Mouse (Mus musculus) forebrain, embryonic 16.5 days (tissue): ENCODE data around the gene Cfap97d1. TPM values are rescaled to one million over a fixed set of nuclear protein-coding genes. Genes with fewer than 3 reads are reported as not detected.

Experiments used
- ATAC-seq: fragments of 200-750 bp; cut with Nextera tagmentation; 2 replicates; pipeline ENCODE4 v1.8.0; 2017; ENCODE audit warnings: mild to moderate bottlenecking, moderate library complexity
- H3K27ac ChIP-seq: fragments of 300-500 bp; sonication (generic); 2 replicates; pipeline ENCODE4 v1.5.1; 2014; ENCODE audit warnings: low read length, control low read depth
- H3K27me3 ChIP-seq: fragments of 300-500 bp; sonication (generic); replicated peaks from 2 replicates; pipeline ENCODE4 v1.6.1; 2014; ENCODE audit warnings: low read length; ENCODE audit not compliant: control insufficient read depth, insufficient read depth
- H3K36me3 ChIP-seq: fragments of 300-500 bp; sonication (generic); 2 replicates; pipeline ENCODE4 v1.6.1; 2014; ENCODE audit not compliant: control insufficient read depth, insufficient read depth
- H3K4me1 ChIP-seq: fragments of 300-500 bp; sonication (generic); replicated peaks from 2 replicates; pipeline ENCODE4 v1.6.1; 2014; ENCODE audit warnings: low read length; ENCODE audit not compliant: control insufficient read depth, insufficient read depth
- H3K4me2 ChIP-seq: fragments of 300-500 bp; sonication (generic); 2 replicates; pipeline ENCODE4 v1.6.1; 2014; ENCODE audit warnings: mild to moderate bottlenecking, low read length, control low read depth
- H3K4me3 ChIP-seq: fragments of 300-500 bp; sonication (generic); replicated peaks from 2 replicates; pipeline ENCODE4 v1.5.1; 2014; ENCODE audit warnings: mild to moderate bottlenecking, low read length, control low read depth
- H3K9ac ChIP-seq: fragments of 300-500 bp; sonication (generic); replicated peaks from 2 replicates; pipeline ENCODE4 v1.6.1; 2014; ENCODE audit warnings: low read depth, low read length, control low read depth
- H3K9me3 ChIP-seq: fragments of 300-500 bp; sonication (generic); 2 replicates; pipeline ENCODE4 v1.6.1; 2016; ENCODE audit warnings: low read length; ENCODE audit not compliant: control insufficient read depth
- WGBS: fragments of 180-500 bp; shearing (Covaris S2); extraction: QIAGEN DNeasy Blood & Tissue Kit; methylation state at CpG from one replicate; pipeline ENCODE4 v1.1.7; 2014; 5-methylcytosine and 5-hydroxymethylcytosine counted together
- polyA plus RNA-seq: library from polyadenylated mRNA; unstranded; fragments of >200 nt; fragmentation: Nextera tagmentation; extraction: Ambion mirVana; gene quantifications from 2 replicates; pipeline ENCODE4 v1.2.1, GENCODE M21; 2015

Cfap97d1 gene
- polyA plus RNA-seq, 1 experiment from 2014 or later = not detected

GRCm38 (mm10) chr11:101957476-101957875 is 26.6 kb upstream of the Cfap97d1 start:
- 48% methylated on average over 5 of the region's 5 CpGs for WGBS
- ATAC-seq = no peak
- Histone ChIP-seq H3K4me3 (no peak overlapping the region), H3K36me3 (no peaks in the 10 kb centered on the region), H3K9me3 (no peaks in the 10 kb centered on the region), H3K9ac (no peak overlapping the region), H3K4me2 (no peak overlapping the region), H3K27ac (no peak overlapping the region), H3K27me3 (peaks cover 18% of the 10 kb centered on the region), H3K4me1 (no peaks in the 10 kb centered on the region; the same call in 1 of the 2 replicates)

- Histone ChIP-seq H3K4me3 (no peak overlapping the region), H3K36me3 (no peaks in the 10 kb centered on the region), H3K9ac (no peak overlapping the region), H3K4me1 (peaks cover 18% of the 10 kb centered on the region), H3K9me3 (no peaks in the 10 kb centered on the region), H3K4me2 (peak overlapping the region; percentile 97), H3K27me3 (peaks cover 54% of the 10 kb centered on the region), H3K27ac (no peak overlapping the region)
- whole genome bisulfite sequencing = 2% methylated on average over 11 of the region's 11 CpGs
- ATAC-seq = no peak
Measured at GRCm38 (mm10) chr11:101963043-101963442, 21.0 kb upstream of the Cfap97d1 start.

GRCm38 (mm10) chr11:101963473-101964291 is 20.4 kb upstream of the Cfap97d1 start:
- H3K4me1 ChIP-seq = peaks cover 21% of the 10 kb centered on the region
- H3K36me3 ChIP-seq = no peaks in the 10 kb centered on the region
- no peak overlapping the region for H3K27ac ChIP-seq
- under 1% methylated on average over 78 of the region's 78 CpGs for WGBS
- H3K9ac ChIP-seq = peak overlapping the region; percentile 67
- 0 out of 2 replicates have a peak, but pooled peaks have one; percentile 47 for ATAC-seq
- H3K4me3 ChIP-seq = peak overlapping the region; percentile 63
- no peaks in the 10 kb centered on the region for H3K9me3 ChIP-seq
- peak overlapping the region; percentile 97 for H3K4me2 ChIP-seq
- H3K27me3 ChIP-seq = peaks cover 54% of the 10 kb centered on the region

GRCm38 (mm10) chr11:101964647-101965046 is 19.4 kb upstream of the Cfap97d1 start:
- 4% methylated on average over 8 of the region's 8 CpGs for WGBS

GRCm38 (mm10) chr11:101965553-101965952 is 18.5 kb upstream of the Cfap97d1 start:
- peaks cover 22% of the 10 kb centered on the region for H3K4me1 ChIP-seq
- no peak overlapping the region for H3K9ac ChIP-seq
- ATAC-seq = no peak
- peaks cover 54% of the 10 kb centered on the region for H3K27me3 ChIP-seq
- WGBS = 20% methylated on average over 2 of the region's 2 CpGs
- H3K4me3 ChIP-seq = no peak overlapping the region
- H3K9me3 ChIP-seq = no peaks in the 10 kb centered on the region
- no peaks in the 10 kb centered on the region for H3K36me3 ChIP-seq
- no peak overlapping the region for H3K27ac ChIP-seq
- no peak overlapping the region for H3K4me2 ChIP-seq

More at GRCm38 (mm10) chr11:101964647-101965046, 19.4 kb upstream of the Cfap97d1 start:
- Histone ChIP-seq H3K9ac (no peak overlapping the region), H3K4me1 (peaks cover 22% of the 10 kb centered on the region), H3K4me3 (no peak overlapping the region), H3K27me3 (peaks cover 54% of the 10 kb centered on the region), H3K9me3 (no peaks in the 10 kb centered on the region), H3K27ac (no peak overlapping the region), H3K4me2 (no peak overlapping the region), H3K36me3 (no peaks in the 10 kb centered on the region)
- ATAC-seq = no peak

- no peak within 1 kb of the TSS for H3K4me2 ChIP-seq
- H3K27me3 ChIP-seq = peaks cover 39% of the 10 kb centered on the region
- no peak within 1 kb of the TSS for H3K27ac ChIP-seq
- no peak within 1 kb of the TSS for H3K4me3 ChIP-seq
- H3K9ac ChIP-seq = no peak within 1 kb of the TSS
- ATAC-seq = no peak
- peaks cover 22% of the 10 kb centered on the region for H3K4me1 ChIP-seq
- WGBS = 21% methylated on average over 9 of the region's 10 CpGs
- no peaks in the 10 kb centered on the region for H3K36me3 ChIP-seq
- H3K9me3 ChIP-seq = no peaks in the 10 kb centered on the region
Measured at GRCm38 (mm10) chr11:101966965-101967614, 17.0 kb upstream of the Cfap97d1 start, which contains the start of gene Sost. TSS of gene Sost (minus strand) at chr11:101967015.

GRCm38 (mm10) chr11:101968311-101968710 is 15.8 kb upstream of the Cfap97d1 start:
- no peak overlapping the region for H3K9ac ChIP-seq
- H3K9me3 ChIP-seq = no peaks in the 10 kb centered on the region
- peaks cover 15% of the 10 kb centered on the region for H3K4me1 ChIP-seq
- H3K27ac ChIP-seq = no peak overlapping the region
- no peaks in the 10 kb centered on the region for H3K36me3 ChIP-seq
- no peak for ATAC-seq
- 8% methylated on average over 7 of the region's 7 CpGs for WGBS
- no peak overlapping the region for H3K4me2 ChIP-seq
- peaks cover 33% of the 10 kb centered on the region for H3K27me3 ChIP-seq
- no peak overlapping the region for H3K4me3 ChIP-seq

GRCm38 (mm10) chr11:101968791-101969190 is 15.3 kb upstream of the Cfap97d1 start:
- H3K27me3 ChIP-seq = peaks cover 28% of the 10 kb centered on the region
- H3K27ac ChIP-seq = no peak overlapping the region
- no peaks in the 10 kb centered on the region for H3K36me3 ChIP-seq
- WGBS = 0% methylated on average over 5 of the region's 5 CpGs
- H3K4me3 ChIP-seq = no peak overlapping the region
- H3K9ac ChIP-seq = no peak overlapping the region
- ATAC-seq = peak; percentile 62; the same call in 1 of the 2 replicates
- no peaks in the 10 kb centered on the region for H3K9me3 ChIP-seq
- no peak overlapping the region for H3K4me2 ChIP-seq
- peaks cover 10% of the 10 kb centered on the region; the same call in 1 of the 2 replicates for H3K4me1 ChIP-seq

GRCm38 (mm10) chr11:101969835-101970234 is 14.2 kb upstream of the Cfap97d1 start:
- Histone ChIP-seq H3K4me1 (0 out of 2 replicates have a peak, but pooled peaks cover 4% of the 10 kb centered on the region), H3K4me2 (no peak overlapping the region), H3K36me3 (no peaks in the 10 kb centered on the region), H3K9me3 (no peaks in the 10 kb centered on the region), H3K9ac (no peak overlapping the region), H3K27me3 (peaks cover 18% of the 10 kb centered on the region), H3K4me3 (no peak overlapping the region), H3K27ac (no peak overlapping the region)
- ATAC-seq = no peak
- WGBS = 81% methylated on average over 13 of the region's 13 CpGs
